Comparison of ENCODE assay signal across 9 mouse cellular contexts in the genomic region with DNA sequence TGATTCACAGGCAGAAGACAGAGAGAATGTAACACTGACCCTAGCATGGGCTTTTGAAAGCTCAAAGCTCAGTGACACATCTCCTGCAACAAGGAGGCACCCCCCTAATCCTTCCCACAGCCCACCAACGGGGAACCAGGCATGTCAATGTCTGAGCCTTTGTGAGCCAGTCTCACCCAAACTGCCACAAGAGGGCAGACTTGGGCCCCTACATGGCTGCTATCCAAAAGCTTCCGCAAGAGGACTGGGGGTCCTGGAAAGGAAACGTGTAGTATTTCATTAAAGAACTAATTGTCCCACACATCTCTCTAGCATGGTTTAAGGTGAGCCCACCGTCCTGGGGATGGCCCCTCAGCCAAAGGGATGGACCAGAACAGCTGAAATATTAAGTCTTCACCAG. TPM values are rescaled to one million over a fixed set of nuclear protein-coding genes. Genes with fewer than 3 reads are reported as not detected.
DNase-seq lines count a peak whose midpoint lies in the region; ATAC-seq and TF ChIP-seq lines count a peak whose summit lies in the region.
"Had no signal": no experiment of that assay in that cellular context is flagged by ENCODE, and none has a peak within 500 bp of the region (broad histone marks: within the 10 kb centered on the region; RNA-seq: fewer than 3 reads in every experiment).

No protein-coding gene starts in this region.

- H3K9me3 ChIP-seq in intestine, postnatal 0 days (ENCODE audit: control insufficient read depth) = no peaks in the 10 kb centered on the region
- H3K9me3 ChIP-seq in intestine, embryonic 16.5 days (ENCODE audit: control insufficient read depth, low read length) = no peaks in the 10 kb centered on the region
- no peaks in the 10 kb centered on the region for H3K9me3 ChIP-seq in liver, postnatal 0 days (ENCODE audit: low read length)

- POLR2A ChIA-PET in Patski (lab: Charles Lee) = no interaction called here

- intact Hi-C loops in gastrocnemius, postnatal 36 days (cut with DNase I) = no loop called here

- H3K4me2 ChIP-seq in intestine, postnatal 0 days (replicated peaks; ENCODE audit: low read depth) = no peak overlapping the region
- no peak overlapping the region for H3K4me2 ChIP-seq in intestine, embryonic 16.5 days (ENCODE audit: low read depth, low read length)
- H3K4me2 ChIP-seq in liver, postnatal 0 days (ENCODE audit: low read depth, low read length) = no peak overlapping the region

- CTCF ChIA-PET in Patski (lab: Charles Lee) = no interaction called here

- no peaks in the 10 kb centered on the region for H3K4me1 ChIP-seq in intestine, postnatal 0 days (replicated peaks; ENCODE audit: control insufficient read depth, insufficient read depth, low read length)
- H3K4me1 ChIP-seq in intestine, embryonic 16.5 days (ENCODE audit: control insufficient read depth, insufficient read depth, low read length) = no peaks in the 10 kb centered on the region
- H3K4me1 ChIP-seq in liver, postnatal 0 days (ENCODE audit: insufficient read depth) = no peaks in the 10 kb centered on the region

- no peak for ATAC-seq in intestine, postnatal 0 days
- no peak for ATAC-seq in intestine, embryonic 16.5 days
- ATAC-seq in Patski = no peak
- ATAC-seq in liver, postnatal 0 days = no peak

- peak; percentile 75 for TF ChIP-seq CTCF in intestine, postnatal 0 days (IDR thresholded peaks at IDR 0.05; ENCODE audit: low read depth)
- TF ChIP-seq CTCF in Patski (IDR thresholded peaks at IDR 0.05) = peak; percentile 50
- TF ChIP-seq CTCF in liver, postnatal 0 days (IDR thresholded peaks at IDR 0.05; ENCODE audit: low read depth) = peak; percentile 73

- no peaks in the 10 kb centered on the region for H3K27me3 ChIP-seq in intestine, postnatal 0 days (replicated peaks; ENCODE audit: control insufficient read depth, insufficient read depth, low read length)
- H3K27me3 ChIP-seq in intestine, embryonic 16.5 days (replicated peaks; ENCODE audit: control insufficient read depth, insufficient read depth, low read length) = no peaks in the 10 kb centered on the region
- no peaks in the 10 kb centered on the region for H3K27me3 ChIP-seq in Patski
- no peaks in the 10 kb centered on the region for H3K27me3 ChIP-seq in liver, postnatal 0 days (ENCODE audit: insufficient read depth, low read length)

- H3K9ac ChIP-seq in intestine, postnatal 0 days (ENCODE audit: low read depth, low read length) = no peak overlapping the region
- H3K9ac ChIP-seq in intestine, embryonic 16.5 days (ENCODE audit: low read depth, low read length) = no peak overlapping the region
- H3K9ac ChIP-seq in liver, postnatal 0 days (replicated peaks) = no peak overlapping the region

- WGBS in intestine, postnatal 0 days = 9% methylated on average over 4 of the region's 4 CpGs
- WGBS in intestine, embryonic 16.5 days = 16% methylated on average over 4 of the region's 4 CpGs
- WGBS in liver, postnatal 0 days (ENCODE audit: insufficient replicate concordance) = 13% methylated on average over 4 of the region's 4 CpGs

- no peak for TF ChIP-seq EP300 in liver, postnatal 0 days (IDR thresholded peaks at IDR 0.05; ENCODE audit: low read depth)

- H3K27ac ChIP-seq in intestine, postnatal 0 days (ENCODE audit: low read depth, low read length) = no peak overlapping the region
- no peak overlapping the region for H3K27ac ChIP-seq in intestine, embryonic 16.5 days (ENCODE audit: low read length)
- H3K27ac ChIP-seq in liver, postnatal 0 days (ENCODE audit: low read depth) = 0 out of 2 replicates have a peak overlapping the region, but pooled peaks have one; percentile 4

- DNase-seq in CD4-positive helper T cell, adult 2 months (ENCODE audit: low read depth, low spot score) = peak; percentile 39
- DNase-seq in Patski (ENCODE audit: low read depth, low spot score) = no peak
- peak; percentile 58 for DNase-seq in liver, postnatal 0 days
- no peak for DNase-seq in urinary bladder, postnatal 4 days (ENCODE audit: low spot score in 2 of 2)
- no peak for DNase-seq in gastrocnemius, postnatal 36 days
- DNase-seq in frontal cortex, postnatal 25 days (ENCODE audit: low spot score in 2 of 2) = no peak

- in situ Hi-C loops in Patski (cut with MboI; ENCODE audit: low pct_unique_long_range_greater_than_20kb) = no loop called here

- H3K36me3 ChIP-seq in intestine, postnatal 0 days (ENCODE audit: control insufficient read depth, insufficient read depth) = no peaks in the 10 kb centered on the region
- no peaks in the 10 kb centered on the region for H3K36me3 ChIP-seq in intestine, embryonic 16.5 days (ENCODE audit: control insufficient read depth, insufficient read depth, low read length)
- H3K36me3 ChIP-seq in liver, postnatal 0 days (replicated peaks; ENCODE audit: insufficient read depth, low read length) = no peaks in the 10 kb centered on the region

- H3K4me3 ChIP-seq in intestine, postnatal 0 days (ENCODE audit: low read depth, low read length) = no peak overlapping the region
- no peak overlapping the region for H3K4me3 ChIP-seq in intestine, embryonic 16.5 days (ENCODE audit: low read length)
- no peak overlapping the region for H3K4me3 ChIP-seq in liver, postnatal 0 days (ENCODE audit: low read depth, low read length)

RNA-seq across cellular contexts. Expression of gene A230050P20Rik, which starts 6.6 kb away (rescaled TPM):
- polyA plus RNA-seq in intestine, postnatal 0 days (2015; fragmentation: Nextera tagmentation; extraction: Ambion mirVana) = 4.9 and 5.6 TPM in 2 replicates
- 16.2 and 18.3 TPM in 2 replicates for polyA plus RNA-seq in intestine, embryonic 16.5 days (2015; fragmentation: Nextera tagmentation; extraction: Ambion mirVana)
- 0.09 TPM for polyA plus RNA-seq in Patski (2021)
- 3.5 and 5.4 TPM in 2 replicates for polyA plus RNA-seq in liver, postnatal 0 days (2015; fragmentation: Nextera tagmentation; extraction: Ambion mirVana)
- 1 to 10 TPM; 1.7 TPM for total RNA-seq in gastrocnemius, postnatal 36 days (2021)

RNA-seq across cellular contexts. Expression of gene Angptl6, which starts 17.7 kb away (rescaled TPM):
- polyA plus RNA-seq in intestine, postnatal 0 days (2015; fragmentation: Nextera tagmentation; extraction: Ambion mirVana) = 9.4 and 9.8 TPM in 2 replicates
- polyA plus RNA-seq in intestine, embryonic 16.5 days (2015; fragmentation: Nextera tagmentation; extraction: Ambion mirVana) = 10.7 and 11.2 TPM in 2 replicates
- 1.8 TPM for polyA plus RNA-seq in Patski (2021)
- polyA plus RNA-seq in liver, postnatal 0 days (2015; fragmentation: Nextera tagmentation; extraction: Ambion mirVana) = 16.6 TPM in 2 replicates
- 1 to 10 TPM; 3.8 to 5.2 TPM for total RNA-seq in gastrocnemius, postnatal 36 days (2021)

RNA-seq across cellular contexts. Expression of gene Ppan, which starts 26.2 kb away (rescaled TPM):
- 18.7 and 21.4 TPM in 2 replicates for polyA plus RNA-seq in intestine, postnatal 0 days (2015; fragmentation: Nextera tagmentation; extraction: Ambion mirVana)
- polyA plus RNA-seq in intestine, embryonic 16.5 days (2015; fragmentation: Nextera tagmentation; extraction: Ambion mirVana) = 79.5 and 97.6 TPM in 2 replicates
- polyA plus RNA-seq in Patski (2021) = 42.2 TPM
- 32.4 and 32.5 TPM in 2 replicates for polyA plus RNA-seq in liver, postnatal 0 days (2015; fragmentation: Nextera tagmentation; extraction: Ambion mirVana)
- 1 to 10 TPM; 6.1 to 8.7 TPM for total RNA-seq in gastrocnemius, postnatal 36 days (2021)

RNA-seq across cellular contexts. Expression of gene Eif3g, which starts 36.6 kb away (rescaled TPM):
- 131 and 138 TPM in 2 replicates for polyA plus RNA-seq in intestine, postnatal 0 days (2015; fragmentation: Nextera tagmentation; extraction: Ambion mirVana)
- 261 and 297 TPM in 2 replicates for polyA plus RNA-seq in intestine, embryonic 16.5 days (2015; fragmentation: Nextera tagmentation; extraction: Ambion mirVana)
- polyA plus RNA-seq in Patski (2021) = 172 TPM
- polyA plus RNA-seq in liver, postnatal 0 days (2015; fragmentation: Nextera tagmentation; extraction: Ambion mirVana) = 128 and 129 TPM in 2 replicates
- 10 to 100 TPM; 88.8 to 96.0 TPM for total RNA-seq in gastrocnemius, postnatal 36 days (2021)

RNA-seq across cellular contexts. Expression of gene Rdh8, which starts 43.5 kb away (rescaled TPM):
- not detected in 2 replicates for polyA plus RNA-seq in intestine, postnatal 0 days (2015; fragmentation: Nextera tagmentation; extraction: Ambion mirVana)
- polyA plus RNA-seq in intestine, embryonic 16.5 days (2015; fragmentation: Nextera tagmentation; extraction: Ambion mirVana) = not detected in 2 replicates
- not detected for polyA plus RNA-seq in Patski (2021)
- polyA plus RNA-seq in liver, postnatal 0 days (2015; fragmentation: Nextera tagmentation; extraction: Ambion mirVana) = not detected in 2 replicates
- under 1 TPM; 0.17 to 0.23 TPM for total RNA-seq in gastrocnemius, postnatal 36 days (2021)
- total RNA-seq: left cerebral cortex, postnatal 25 days had no signal

Comparison
In these comparisons a context has a peak if more than half of its experiments do, and no peak if none do; other contexts are left out.
1. DNase-seq: peak in CD4-positive helper T cell, adult 2 months (single experiment) and liver, postnatal 0 days (single experiment); none in Patski (single experiment), urinary bladder, postnatal 4 days (0 of 2), gastrocnemius, postnatal 36 days (0 of 2) and frontal cortex, postnatal 25 days (0 of 2).
2. Peak in every context shown above with its lines, with median percentiles within 50 percentile points of each other: CTCF ChIP-seq.